17 mouse cellular contexts compared by ENCODE assay signal in the genomic region with DNA sequence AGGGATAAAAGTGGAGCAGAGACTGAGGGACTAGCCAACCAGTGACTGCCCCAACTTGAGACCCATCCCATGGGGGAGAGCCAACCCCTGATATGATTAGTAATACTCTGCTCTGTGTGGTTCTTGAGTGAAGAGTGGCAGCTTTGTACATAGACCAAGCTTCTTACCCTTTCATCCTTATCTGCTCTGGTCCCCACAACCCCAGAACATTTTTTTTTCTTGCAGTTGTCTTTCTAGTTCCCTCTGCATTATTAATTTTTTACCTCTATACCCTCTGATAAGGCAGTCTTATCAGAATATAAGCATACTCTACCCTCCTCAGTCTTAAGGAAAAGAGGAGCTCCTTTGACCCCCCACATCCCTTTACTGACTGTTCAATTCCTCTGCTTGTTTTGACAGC.
"Had no signal": no experiment of that assay in that cellular context is flagged by ENCODE, and none has a peak within 500 bp of the region (broad histone marks: within the 10 kb centered on the region; RNA-seq: fewer than 3 reads in every experiment).

No protein-coding gene starts in this region.

- H3K4me3 ChIP-seq: neural tube, embryonic 12.5 days; neural tube, embryonic 13.5 days; neural tube, embryonic 15.5 days; stomach, embryonic 15.5 days had no signal

- H3K36me3 ChIP-seq: neural tube, embryonic 12.5 days; neural tube, embryonic 13.5 days; neural tube, embryonic 15.5 days; stomach, embryonic 15.5 days had no signal

- H3K4me1 ChIP-seq: neural tube, embryonic 12.5 days; neural tube, embryonic 13.5 days; neural tube, embryonic 15.5 days; stomach, embryonic 15.5 days had no signal

- DNase-seq: retina, postnatal 1 day; right cerebral cortex, adult 18-20 months; right cerebral cortex, postnatal 14 days; right cerebral cortex, postnatal 25 days; right cerebral cortex, postnatal 4 days; spleen, adult 18-20 months; thymus, adult 18-20 months; thymus, adult 2 months; thymus, postnatal 14 days; thymus, postnatal 25 days; thymus, postnatal 36 days; thymus, postnatal 4 days had no signal

- H3K27me3 ChIP-seq: neural tube, embryonic 12.5 days; neural tube, embryonic 13.5 days; neural tube, embryonic 15.5 days; stomach, embryonic 15.5 days had no signal

- H3K9ac ChIP-seq: neural tube, embryonic 12.5 days; neural tube, embryonic 13.5 days; neural tube, embryonic 15.5 days; stomach, embryonic 15.5 days had no signal

- H3K9me3 ChIP-seq: neural tube, embryonic 15.5 days; stomach, embryonic 15.5 days had no signal

- H3K27ac ChIP-seq: neural tube, embryonic 12.5 days; neural tube, embryonic 13.5 days; neural tube, embryonic 15.5 days; stomach, embryonic 15.5 days; stomach, postnatal 0 days had no signal
